Mouse (Mus musculus): Measurements from ENCODE around the gene Zfp526.

DNA sequence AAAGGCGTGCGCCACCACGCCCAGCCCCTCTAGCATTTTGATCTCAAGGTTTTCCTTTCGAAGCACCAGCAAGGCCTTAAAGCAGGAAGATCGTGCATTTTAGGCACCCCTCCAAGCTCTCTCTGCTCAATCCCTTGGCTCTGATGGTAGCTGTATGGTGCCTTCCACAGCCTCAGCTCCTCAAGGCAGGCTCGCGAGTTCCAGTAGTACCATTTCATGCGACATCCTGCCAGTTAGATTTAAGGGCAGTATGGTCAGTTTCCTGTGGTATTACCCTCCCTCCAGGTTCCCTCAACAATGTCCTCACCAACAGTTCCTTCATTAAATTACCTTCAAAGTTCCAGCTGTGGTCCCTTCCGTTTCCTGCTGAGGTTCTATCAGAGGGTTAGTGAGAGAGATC lies 25.1 kb upstream of the Zfp526 start:
- TF ChIP-seq POLR2A (IDR thresholded peaks at IDR 0.05; ENCODE audit: borderline replicate concordance, control insufficient read depth, low read depth, low read length) (no peak), CTCF (IDR thresholded peaks at IDR 0.05; ENCODE audit: control insufficient read depth, insufficient read depth, low read length) (no peak)

Measured in bone marrow, adult 2 months (tissue).